Mouse (Mus musculus) skeletal muscle tissue, adult 2 months (tissue): Measurements from ENCODE around the gene Pitpnc1.
A peak's percentile ranks its signal among the peaks of the same experiment; 100 is the strongest.

Experiments used
- DNase-seq: peaks from one replicate; pipeline ENCODE4 v3.0.0-alpha.2; 2012; ENCODE audit warnings: low read depth, low spot score

The Pitpnc1 gene

GRCm38 (mm10) chr11:107332332-107332731 is 138.2 kb downstream of the Pitpnc1 start:
- DNase-seq, result no peak

DNA sequence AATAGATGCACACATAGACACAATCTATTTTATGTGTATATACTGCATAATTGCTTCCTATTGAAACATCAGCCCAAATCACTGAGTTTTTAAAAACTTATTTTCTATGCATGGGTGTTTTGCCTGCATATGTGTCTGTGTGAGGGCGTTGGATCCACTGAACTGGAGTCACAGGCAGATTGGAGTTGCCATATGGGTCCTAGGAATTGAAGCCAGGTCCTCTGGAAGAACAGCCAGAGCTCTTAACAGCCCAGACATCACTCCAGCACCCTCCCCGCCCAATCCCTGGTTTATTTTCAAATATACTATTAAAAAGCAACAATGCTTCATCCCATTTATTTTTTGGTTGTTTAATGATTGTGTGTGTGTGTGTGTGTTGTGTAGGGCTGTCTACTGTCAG is 139.1 kb downstream of the Pitpnc1 start:
- no peak for DNase-seq

DNA sequence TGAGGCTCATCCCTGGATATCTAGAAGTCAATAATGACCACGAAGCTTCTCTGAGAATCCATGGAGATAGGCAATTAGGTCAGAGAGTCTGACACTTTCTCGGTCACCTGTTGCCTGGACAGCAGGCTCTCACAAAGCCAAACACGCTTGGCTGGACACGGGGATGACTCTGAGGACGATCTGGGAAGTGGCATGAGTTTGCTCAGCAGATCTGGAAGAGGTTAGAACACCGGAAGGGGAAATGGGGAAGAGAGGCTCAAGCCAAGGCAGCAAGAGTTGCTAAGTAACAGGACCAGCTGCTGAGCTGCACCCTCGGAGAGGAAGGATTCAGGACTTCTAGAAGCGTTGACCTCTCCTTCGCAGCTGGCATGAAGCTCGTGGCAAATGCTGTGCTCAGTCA is 143.2 kb downstream of the Pitpnc1 start:
- peak; percentile 73 for DNase-seq

GRCm38 (mm10) chr11:107325739-107326725 is 144.5 kb downstream of the Pitpnc1 start:
- DNase-seq, result no peak

DNA sequence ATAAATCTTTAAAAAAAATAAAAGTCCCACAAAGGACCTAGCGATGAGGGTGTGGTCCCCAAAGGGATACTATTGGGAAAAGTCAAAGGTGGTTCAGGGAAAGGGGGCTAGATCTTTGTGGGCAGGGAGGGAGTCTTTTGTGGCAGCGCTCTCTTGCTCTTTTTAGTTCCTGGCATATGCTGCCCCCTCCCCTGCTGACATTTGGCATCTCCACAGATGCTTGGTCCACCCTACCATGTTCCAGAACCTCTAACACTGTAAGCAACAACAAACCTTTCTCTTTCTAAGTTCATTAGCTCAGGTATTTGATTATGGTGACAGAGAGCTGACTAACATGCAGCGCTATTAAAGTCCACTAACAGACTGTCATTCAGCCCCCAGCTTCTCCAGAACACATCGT is 145.3 kb downstream of the Pitpnc1 start:
- no peak for DNase-seq

GRCm38 (mm10) chr11:107323173-107323572 is 147.3 kb downstream of the Pitpnc1 start:
- peak; percentile 60 for DNase-seq

- DNase-seq, result no peak
Measured at GRCm38 (mm10) chr11:107322226-107322625, 148.3 kb downstream of the Pitpnc1 start.

- DNase-seq, result no peak
Measured at GRCm38 (mm10) chr11:107321819-107322218, 148.7 kb downstream of the Pitpnc1 start.

GRCm38 (mm10) chr11:107319861-107320260 is 150.6 kb downstream of the Pitpnc1 start:
- DNase-seq, result no peak

DNA sequence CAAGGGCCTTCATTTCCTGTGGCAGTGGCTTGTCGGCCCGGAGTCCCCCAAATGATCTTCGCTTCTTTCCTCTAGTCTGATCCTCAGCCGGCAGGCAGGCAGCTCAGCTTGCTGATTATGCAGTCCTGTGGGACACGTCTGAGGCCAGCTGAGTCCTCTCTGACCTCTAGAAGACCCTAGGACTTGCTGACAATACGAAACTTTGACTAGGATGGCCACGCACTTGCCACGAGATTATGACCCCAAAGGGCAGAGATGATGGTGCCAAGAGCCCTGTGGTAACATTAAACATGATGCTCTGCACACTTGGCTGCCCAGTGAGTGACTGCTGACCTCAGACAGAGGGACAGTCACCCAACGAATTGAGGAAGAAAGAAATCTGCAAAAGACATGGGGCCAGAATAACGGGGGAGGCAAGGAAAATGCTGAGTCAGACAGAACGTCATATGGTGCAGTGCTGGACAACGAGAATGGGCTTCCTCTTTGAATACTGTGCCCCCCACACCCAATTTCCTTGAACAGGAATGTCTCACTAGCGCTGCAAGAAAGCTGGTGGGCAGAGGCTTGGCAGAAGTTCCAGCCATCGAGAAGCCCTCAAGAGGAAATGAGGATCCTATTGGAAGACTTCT is 152.7 kb downstream of the Pitpnc1 start:
- DNase-seq, result peak; percentile 58

DNA sequence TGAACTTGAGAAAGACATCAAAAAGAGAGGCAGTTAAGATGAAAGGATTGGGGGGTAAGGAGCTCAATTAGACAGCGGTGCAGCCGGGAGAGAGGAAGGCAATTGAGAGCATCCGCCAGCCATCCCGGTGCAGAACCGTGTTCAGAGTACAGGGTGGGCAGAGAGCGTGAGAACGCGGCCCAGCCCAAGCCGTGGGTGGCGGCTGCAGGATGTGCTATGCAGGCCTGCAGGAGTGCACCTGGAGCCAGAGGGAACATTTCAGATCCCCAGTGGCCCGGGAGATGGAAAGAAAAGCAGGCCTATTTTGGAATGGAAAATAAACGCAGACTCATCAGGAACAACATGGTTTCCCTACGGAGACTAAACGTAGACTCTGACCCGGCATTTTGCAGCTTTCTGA is 155.0 kb downstream of the Pitpnc1 start:
- DNase-seq, result no peak

DNA sequence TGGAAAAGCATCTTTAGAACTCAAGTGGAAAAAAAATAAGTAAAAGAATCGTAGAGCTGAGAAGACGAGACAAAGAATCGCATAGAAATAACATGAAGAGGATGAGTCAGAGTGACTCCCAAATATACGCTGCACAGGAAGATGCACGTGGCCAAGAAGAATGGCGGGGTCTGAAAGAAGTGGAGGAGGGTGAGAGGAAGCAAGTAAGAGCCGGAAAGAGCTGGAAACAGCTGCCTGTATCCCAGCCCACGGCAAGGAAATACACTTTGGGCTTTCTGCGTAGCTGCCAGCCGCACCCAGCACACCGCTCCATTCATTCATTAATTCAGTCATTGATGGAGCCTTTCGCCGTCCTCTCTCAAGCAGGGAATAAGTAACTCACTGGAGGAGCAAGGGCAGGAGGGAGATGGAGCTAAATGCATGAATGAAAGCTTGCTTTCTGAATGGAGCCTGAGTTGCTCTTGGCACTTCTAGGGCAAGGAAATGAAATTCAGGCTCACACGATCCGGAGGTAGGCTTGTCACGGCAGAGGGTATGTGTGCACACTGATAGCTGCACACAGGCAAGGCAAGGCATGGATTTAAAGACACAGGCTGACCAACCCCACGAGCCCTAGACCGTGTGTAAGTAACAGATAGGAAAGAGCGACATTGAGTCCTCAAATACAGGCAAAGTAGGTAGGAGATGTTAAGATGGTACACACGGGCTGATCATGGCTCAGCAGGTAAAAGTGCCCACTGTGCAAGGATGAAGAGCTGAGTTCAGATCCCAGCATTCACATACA is 160.0 kb downstream of the Pitpnc1 start:
- no peak for DNase-seq

- DNase-seq, result no peak
Measured at GRCm38 (mm10) chr11:107306170-107306569, 164.3 kb downstream of the Pitpnc1 start.

- no peak for DNase-seq
Measured at GRCm38 (mm10) chr11:107302141-107302540, 168.4 kb downstream of the Pitpnc1 start.

DNA sequence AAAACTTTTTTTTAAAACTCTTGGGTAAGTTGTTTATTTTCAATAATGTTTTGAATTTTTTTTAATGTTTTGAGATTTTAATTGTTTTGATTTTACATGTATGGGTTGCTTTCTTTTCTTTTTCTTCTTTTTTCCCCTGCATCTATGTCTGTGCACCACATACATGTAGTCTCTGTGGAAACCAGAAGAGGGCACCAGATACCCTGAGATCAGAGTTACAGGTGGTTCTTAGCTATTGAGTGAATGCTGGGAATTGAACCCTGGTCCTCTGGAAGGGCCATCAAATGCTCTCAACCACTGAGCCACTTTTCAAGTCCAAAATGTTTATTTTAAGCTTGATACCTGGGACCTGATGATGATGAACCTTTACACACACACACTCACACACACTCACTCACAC is 170.3 kb downstream of the Pitpnc1 start:
- DNase-seq, result no peak

DNA sequence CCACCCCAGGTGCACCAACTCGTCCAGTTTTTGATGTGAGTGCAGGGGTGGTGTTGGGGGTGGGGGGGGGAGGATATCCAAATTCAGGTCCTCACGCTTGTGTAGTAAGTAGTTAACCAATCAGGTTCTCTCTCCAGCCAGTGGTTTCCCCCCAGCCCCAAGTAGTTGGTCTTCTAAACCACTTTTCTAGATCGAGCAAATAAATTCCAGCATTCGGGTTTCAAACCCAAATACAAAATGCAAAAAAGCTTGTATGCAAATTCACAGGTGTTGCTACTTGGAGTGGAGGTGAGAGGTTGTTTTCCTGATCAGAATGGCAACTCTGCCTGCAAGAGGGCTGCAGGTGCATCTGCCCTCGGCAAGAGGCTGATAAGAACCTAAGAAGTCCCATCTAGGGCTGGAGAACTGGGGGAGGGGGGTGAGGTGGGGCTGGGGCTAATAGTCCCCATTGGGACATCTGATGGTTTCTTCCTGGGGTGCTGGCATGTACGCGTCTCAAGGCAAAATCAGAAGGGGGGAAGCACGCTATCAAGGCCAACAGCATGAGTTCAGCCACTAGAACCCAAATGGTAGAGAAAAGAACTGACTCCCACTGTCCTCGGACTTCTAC is 170.9 kb downstream of the Pitpnc1 start:
- DNase-seq, result no peak

- DNase-seq, result no peak
Measured at GRCm38 (mm10) chr11:107296176-107296575, 174.3 kb downstream of the Pitpnc1 start.

DNA sequence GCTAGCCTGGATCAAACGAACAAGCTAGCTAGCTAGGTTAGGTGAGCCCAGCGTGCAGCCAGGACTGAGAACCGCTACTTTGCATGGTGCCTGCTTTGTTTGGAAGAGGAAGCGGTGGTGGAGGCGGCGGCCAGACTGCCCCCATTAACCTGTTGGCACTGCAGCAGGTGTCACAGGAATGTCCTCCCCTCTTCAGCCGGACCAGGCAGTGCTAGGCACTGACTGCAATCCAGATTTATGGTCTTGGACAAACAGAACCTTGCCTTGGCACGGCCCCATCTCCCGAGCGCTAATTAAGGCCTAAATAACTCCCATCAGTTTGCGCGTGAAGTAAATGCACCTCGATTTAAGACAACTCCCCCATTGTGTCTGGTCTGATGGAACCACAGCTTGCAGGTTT is 178.5 kb downstream of the Pitpnc1 start:
- DNase-seq, result no peak

DNA sequence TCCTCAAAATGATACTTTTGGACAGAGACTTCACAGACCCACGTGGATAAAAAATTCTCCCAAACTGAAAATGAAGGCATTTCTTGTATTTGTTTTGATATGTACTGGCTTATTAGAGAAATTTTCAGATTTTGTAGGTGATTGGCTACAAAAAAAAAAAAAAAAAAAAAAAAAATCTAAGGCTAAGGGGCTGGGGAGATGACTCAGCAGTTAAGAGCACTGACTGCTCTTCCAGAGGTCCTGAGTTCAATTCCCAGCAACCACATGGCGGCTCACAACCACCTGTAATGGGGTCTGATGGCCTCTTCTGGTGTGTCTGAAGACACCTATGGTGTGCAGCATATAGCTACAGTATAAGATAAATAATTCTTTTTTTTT is 182.3 kb downstream of the Pitpnc1 start:
- no peak for DNase-seq

- no peak for DNase-seq
Measured at GRCm38 (mm10) chr11:107287215-107288185, 183.0 kb downstream of the Pitpnc1 start.

GRCm38 (mm10) chr11:107285731-107286130 is 184.8 kb downstream of the Pitpnc1 start:
- no peak for DNase-seq
